Mouse (Mus musculus) liver, embryonic 12.5 days (tissue): ENCODE measurements around the gene Spats2l. TPM values are rescaled to one million over a fixed set of nuclear protein-coding genes. Genes with fewer than 3 reads are reported as not detected.

Source experiments
- ATAC-seq: fragments of 200-750 bp; cut with Nextera tagmentation; 2 replicates; pipeline ENCODE4 v1.8.0; 2017; ENCODE audit warnings: moderate number of reproducible peaks, mild to moderate bottlenecking, moderate library complexity
- H3K27ac ChIP-seq: fragments of 300-500 bp; sonication (generic); 2 replicates; pipeline ENCODE4 v1.5.1; 2016; ENCODE audit warnings: mild to moderate bottlenecking
- H3K27me3 ChIP-seq: fragments of 300-500 bp; sonication (generic); replicated peaks from 2 replicates; pipeline ENCODE4 v1.6.1; 2016; ENCODE audit warnings: mild to moderate bottlenecking, moderate library complexity
- H3K36me3 ChIP-seq: fragments of 300-500 bp; sonication (generic); 2 replicates; pipeline ENCODE4 v1.6.1; 2016; ENCODE audit warnings: mild to moderate bottlenecking, moderate library complexity
- H3K4me1 ChIP-seq: fragments of 300-500 bp; sonication (generic); 2 replicates; pipeline ENCODE4 v1.6.1; 2016
- H3K4me2 ChIP-seq: fragments of 300-500 bp; sonication (generic); 2 replicates; pipeline ENCODE4 v1.6.1; 2016; ENCODE audit warnings: mild to moderate bottlenecking, moderate library complexity
- H3K4me3 ChIP-seq: fragments of 300-500 bp; sonication (generic); 2 replicates; pipeline ENCODE4 v1.5.1; 2016; ENCODE audit warnings: mild to moderate bottlenecking, moderate library complexity
- H3K9ac ChIP-seq: fragments of 300-500 bp; sonication (generic); 2 replicates; pipeline ENCODE4 v1.6.1; 2016; ENCODE audit warnings: mild to moderate bottlenecking, moderate library complexity
- H3K9me3 ChIP-seq: fragments of 300-500 bp; sonication (generic); replicated peaks from 2 replicates; pipeline ENCODE4 v1.6.1; 2016; ENCODE audit warnings: mild to moderate bottlenecking, moderate library complexity
- whole genome bisulfite sequencing: fragments of 180-500 bp; shearing (Covaris S2); methylation state at CpG from one replicate; pipeline ENCODE4 v1.1.7; 2016; ENCODE audit not compliant: insufficient replicate concordance; 5-methylcytosine and 5-hydroxymethylcytosine counted together
- polyA plus RNA-seq: library from polyadenylated mRNA; unstranded; fragments of >200 nt; fragmentation: Nextera tagmentation; extraction: Ambion mirVana; gene quantifications from 2 replicates; pipeline ENCODE4 v1.2.1, GENCODE M21; 2016

Gene Spats2l
- 9.9 and 12.5 TPM in 2 replicates for polyA plus RNA-seq

DNA sequence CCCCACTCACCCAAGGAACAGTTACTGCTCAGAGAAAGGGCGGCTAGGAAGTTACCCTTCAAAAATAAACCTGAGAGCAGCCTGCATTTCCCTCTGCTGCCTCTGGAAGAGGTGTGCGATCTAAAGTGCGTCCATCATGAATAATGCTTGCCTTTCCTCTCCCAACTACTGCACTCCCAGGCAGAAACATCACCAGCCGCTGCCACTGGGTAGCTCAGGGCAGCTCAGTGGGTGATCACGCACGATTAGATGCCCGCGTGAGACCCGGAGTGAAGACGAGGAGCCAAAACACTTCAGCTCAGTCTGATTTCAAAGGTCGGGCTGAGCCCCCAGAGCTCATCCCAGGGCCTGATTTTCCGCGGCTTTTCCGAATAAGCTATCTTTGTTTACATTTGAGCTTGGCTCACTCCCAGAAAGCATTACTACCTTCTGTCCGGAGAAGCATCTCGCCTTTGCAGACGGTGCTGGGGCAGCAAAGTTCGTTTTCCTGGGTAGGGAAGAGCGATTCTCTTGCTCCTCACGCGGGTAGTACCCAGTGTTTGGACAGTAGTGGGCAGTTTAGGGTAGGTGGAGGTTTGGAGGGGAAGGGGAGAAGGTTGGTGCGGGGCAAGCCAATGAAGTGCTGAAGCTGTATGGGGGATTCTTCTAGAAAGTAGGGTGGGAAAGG is at the start of gene Spats2l:
Gene Spats2l, plus strand, starts transcription at position 162 of the 667 bp plus-strand sequence.
- Histone ChIP-seq H3K27me3 (peaks cover 37% of the 10 kb centered on the region), H3K4me2 (peak within 1 kb of the TSS; percentile 71), H3K27ac (peak within 1 kb of the TSS; percentile 75), H3K9ac (peak within 1 kb of the TSS; percentile 69), H3K4me1 (no peaks in the 10 kb centered on the region), H3K36me3 (no peaks in the 10 kb centered on the region), H3K4me3 (peak within 1 kb of the TSS; percentile 61), H3K9me3 (no peaks in the 10 kb centered on the region)
- peak; percentile 44; the same call in 1 of the 2 replicates for ATAC-seq
- under 1% methylated on average over 22 of the region's 22 CpGs for WGBS

DNA sequence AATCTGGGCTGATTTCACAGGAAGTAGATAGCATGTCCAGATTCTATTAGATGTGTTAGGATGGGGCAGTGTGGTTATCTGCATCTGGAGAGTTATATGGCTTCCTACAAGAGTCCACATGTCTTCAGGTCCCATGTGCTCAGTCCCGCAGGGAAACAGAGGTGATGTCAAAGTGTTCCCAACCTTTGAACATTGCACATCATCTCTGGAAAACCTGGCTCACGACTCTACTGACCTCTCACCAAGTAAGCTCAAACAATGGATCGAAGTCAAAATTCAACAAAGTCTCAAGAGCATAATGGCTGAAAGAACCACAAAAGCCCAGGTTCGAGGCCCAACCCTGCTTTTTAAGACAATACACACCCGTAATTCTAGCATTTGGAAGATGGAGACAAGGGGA is 48.7 kb upstream of the Spats2l start:
- Histone ChIP-seq H3K27ac (no peak overlapping the region), H3K4me3 (no peak overlapping the region), H3K4me2 (no peak overlapping the region), H3K27me3 (no peaks in the 10 kb centered on the region), H3K4me1 (no peaks in the 10 kb centered on the region), H3K9me3 (no peaks in the 10 kb centered on the region), H3K36me3 (no peaks in the 10 kb centered on the region), H3K9ac (no peak overlapping the region)
- WGBS = 66% methylated on average over 5 of the region's 5 CpGs
- no peak for ATAC-seq

DNA sequence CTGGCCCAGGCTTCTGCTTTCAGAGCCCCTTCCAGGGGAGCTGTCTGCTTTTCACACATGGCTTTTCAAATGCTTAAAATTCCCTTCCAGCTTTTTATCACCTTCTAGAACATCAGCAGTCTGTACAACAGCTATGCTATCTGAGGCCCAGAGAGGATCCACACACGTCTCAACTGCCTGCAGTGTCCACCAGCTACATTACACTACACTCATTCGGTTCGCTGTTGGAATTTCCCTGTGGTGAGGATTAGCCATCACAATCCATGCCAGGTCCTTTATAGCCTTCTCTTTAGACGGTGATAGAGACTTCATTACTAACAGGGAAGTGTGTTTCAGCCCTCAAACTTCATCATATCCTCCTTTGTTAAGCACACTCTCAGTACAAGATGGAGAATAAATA is 38.1 kb upstream of the Spats2l start:
- no peak overlapping the region for H3K4me3 ChIP-seq
- WGBS = 43% methylated on average over 4 of the region's 4 CpGs
- ATAC-seq = no peak
- H3K4me1 ChIP-seq = no peaks in the 10 kb centered on the region
- no peaks in the 10 kb centered on the region for H3K9me3 ChIP-seq
- no peak overlapping the region for H3K4me2 ChIP-seq
- no peak overlapping the region for H3K9ac ChIP-seq
- H3K27me3 ChIP-seq = no peaks in the 10 kb centered on the region
- H3K27ac ChIP-seq = no peak overlapping the region
- no peaks in the 10 kb centered on the region for H3K36me3 ChIP-seq

DNA sequence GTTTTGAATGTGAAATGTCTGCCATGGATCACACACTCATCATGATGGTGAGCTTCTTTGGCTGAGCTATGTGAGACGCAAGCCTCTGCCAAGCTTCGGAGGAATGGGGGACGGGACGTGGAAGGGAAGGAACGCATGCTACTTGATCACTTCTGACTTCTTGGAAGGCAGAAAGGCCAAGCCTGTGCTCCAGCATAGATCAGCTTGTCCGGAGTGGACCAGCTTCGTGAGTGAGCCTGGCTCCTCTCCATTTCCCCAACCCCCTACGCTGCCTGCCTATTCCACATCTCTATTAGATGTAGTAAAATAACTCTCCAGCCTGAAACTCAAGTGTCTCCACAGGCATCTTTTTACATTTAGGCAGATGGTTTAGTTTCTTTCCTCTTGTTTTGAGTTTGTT is 32.2 kb upstream of the Spats2l start:
- Histone ChIP-seq H3K36me3 (no peaks in the 10 kb centered on the region), H3K4me2 (no peak overlapping the region), H3K27me3 (no peaks in the 10 kb centered on the region), H3K9me3 (no peaks in the 10 kb centered on the region), H3K4me1 (no peaks in the 10 kb centered on the region), H3K27ac (no peak overlapping the region), H3K4me3 (no peak overlapping the region), H3K9ac (no peak overlapping the region)
- ATAC-seq = no peak
- WGBS = 75% methylated on average over 8 of the region's 8 CpGs

DNA sequence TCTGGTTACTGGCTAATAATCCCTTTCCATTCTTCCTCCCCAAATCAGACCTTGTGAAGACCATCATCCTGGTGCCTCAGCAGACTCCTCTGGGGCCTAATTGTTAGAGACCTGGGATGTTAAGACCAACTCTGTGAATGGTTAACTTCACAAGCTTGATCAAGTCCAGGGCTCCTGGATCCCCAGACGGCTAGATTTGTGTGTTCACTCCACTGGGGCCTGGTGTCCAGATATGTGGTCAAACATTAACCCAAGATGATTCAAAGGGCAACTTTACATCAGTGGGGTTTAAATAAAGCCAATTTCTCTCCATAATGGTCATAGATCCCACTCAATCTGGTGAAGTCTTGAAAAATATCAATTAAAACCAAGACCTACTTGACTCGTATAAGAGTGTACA is 31.7 kb upstream of the Spats2l start:
- no peak overlapping the region for H3K27ac ChIP-seq
- H3K9me3 ChIP-seq = no peaks in the 10 kb centered on the region
- H3K36me3 ChIP-seq = no peaks in the 10 kb centered on the region
- no peaks in the 10 kb centered on the region for H3K27me3 ChIP-seq
- H3K9ac ChIP-seq = no peak overlapping the region
- WGBS = 59% methylated on average over 2 of the region's 2 CpGs
- ATAC-seq = 0 out of 2 replicates have a peak, but pooled peaks have one; percentile 49
- no peak overlapping the region for H3K4me3 ChIP-seq
- H3K4me2 ChIP-seq = no peak overlapping the region
- H3K4me1 ChIP-seq = no peaks in the 10 kb centered on the region

DNA sequence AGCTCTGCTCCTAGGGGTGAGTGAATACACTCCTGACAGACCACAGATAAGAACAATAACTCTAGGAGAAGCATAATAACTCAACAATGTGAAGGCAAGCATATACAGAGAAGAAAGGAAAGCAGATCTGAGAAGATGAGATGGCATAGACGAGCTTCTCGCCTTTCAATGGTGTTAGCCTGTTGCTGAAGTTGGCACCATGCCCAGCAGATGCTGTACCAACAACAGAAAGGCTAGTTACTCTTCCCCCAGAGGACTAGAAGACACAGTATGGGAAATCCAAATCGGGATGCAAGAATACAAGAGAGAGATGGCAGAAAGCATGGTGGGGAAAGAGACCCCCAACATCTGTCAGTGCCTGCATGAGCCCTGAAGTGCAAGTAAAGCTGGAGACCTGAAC is 22.2 kb upstream of the Spats2l start:
- Histone ChIP-seq H3K4me2 (no peak overlapping the region), H3K4me3 (no peak overlapping the region), H3K4me1 (no peaks in the 10 kb centered on the region), H3K9ac (no peak overlapping the region), H3K27ac (no peak overlapping the region), H3K36me3 (no peaks in the 10 kb centered on the region), H3K9me3 (no peaks in the 10 kb centered on the region), H3K27me3 (no peaks in the 10 kb centered on the region)
- 55% methylated on average over 3 of the region's 3 CpGs for WGBS
- no peak for ATAC-seq

DNA sequence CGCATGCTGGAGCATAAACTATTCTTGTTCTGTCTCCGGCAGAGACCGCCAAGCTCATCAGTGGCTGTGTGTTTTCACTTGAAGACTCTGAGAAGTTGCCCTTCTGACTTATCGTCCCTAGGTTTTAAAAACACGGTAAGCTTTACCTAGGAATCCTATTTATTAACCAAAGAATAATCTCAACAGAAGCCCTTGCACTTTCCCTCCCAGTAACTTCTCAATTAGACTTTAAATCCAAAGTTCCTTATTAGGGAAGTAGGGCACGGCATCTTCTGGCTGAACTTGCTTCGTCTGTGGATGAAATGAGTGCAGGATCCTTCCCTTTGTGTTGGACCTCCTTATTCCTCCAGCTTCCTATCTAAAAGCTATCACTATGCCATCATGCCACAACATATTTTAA is 7.6 kb upstream of the Spats2l start:
- Histone ChIP-seq H3K36me3 (no peaks in the 10 kb centered on the region), H3K27me3 (no peaks in the 10 kb centered on the region), H3K4me2 (no peak overlapping the region), H3K27ac (no peak overlapping the region), H3K4me3 (no peak overlapping the region), H3K9me3 (no peaks in the 10 kb centered on the region), H3K4me1 (no peaks in the 10 kb centered on the region), H3K9ac (no peak overlapping the region)
- ATAC-seq = no peak
- 79% methylated on average over 7 of the region's 7 CpGs for WGBS

DNA sequence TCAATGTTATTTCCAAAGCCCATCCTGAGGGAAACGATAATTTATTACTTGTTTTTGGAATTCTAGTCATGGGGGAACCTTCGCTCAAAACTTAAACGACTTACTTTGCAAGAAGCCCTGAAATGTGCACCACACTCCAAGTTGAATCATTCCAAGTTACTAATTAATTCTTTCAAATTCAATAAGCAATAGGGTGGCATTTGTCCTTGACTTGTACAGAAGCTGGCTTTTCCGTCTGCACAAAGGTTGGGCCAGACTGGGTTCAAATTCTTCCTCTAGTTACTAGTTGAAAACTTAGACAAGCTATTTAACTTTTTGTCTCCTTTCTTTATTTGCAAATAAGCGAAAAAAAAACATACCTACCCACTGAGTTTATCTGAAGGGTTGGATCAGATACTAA is 636 bp upstream of the Spats2l start:
- WGBS = 61% methylated on average over 5 of the region's 5 CpGs
- Histone ChIP-seq H3K27me3 (peaks cover 37% of the 10 kb centered on the region), H3K4me2 (no peak overlapping the region), H3K9me3 (no peaks in the 10 kb centered on the region), H3K9ac (no peak overlapping the region), H3K36me3 (no peaks in the 10 kb centered on the region), H3K4me1 (no peaks in the 10 kb centered on the region), H3K27ac (no peak overlapping the region), H3K4me3 (no peak overlapping the region)
- no peak for ATAC-seq

DNA sequence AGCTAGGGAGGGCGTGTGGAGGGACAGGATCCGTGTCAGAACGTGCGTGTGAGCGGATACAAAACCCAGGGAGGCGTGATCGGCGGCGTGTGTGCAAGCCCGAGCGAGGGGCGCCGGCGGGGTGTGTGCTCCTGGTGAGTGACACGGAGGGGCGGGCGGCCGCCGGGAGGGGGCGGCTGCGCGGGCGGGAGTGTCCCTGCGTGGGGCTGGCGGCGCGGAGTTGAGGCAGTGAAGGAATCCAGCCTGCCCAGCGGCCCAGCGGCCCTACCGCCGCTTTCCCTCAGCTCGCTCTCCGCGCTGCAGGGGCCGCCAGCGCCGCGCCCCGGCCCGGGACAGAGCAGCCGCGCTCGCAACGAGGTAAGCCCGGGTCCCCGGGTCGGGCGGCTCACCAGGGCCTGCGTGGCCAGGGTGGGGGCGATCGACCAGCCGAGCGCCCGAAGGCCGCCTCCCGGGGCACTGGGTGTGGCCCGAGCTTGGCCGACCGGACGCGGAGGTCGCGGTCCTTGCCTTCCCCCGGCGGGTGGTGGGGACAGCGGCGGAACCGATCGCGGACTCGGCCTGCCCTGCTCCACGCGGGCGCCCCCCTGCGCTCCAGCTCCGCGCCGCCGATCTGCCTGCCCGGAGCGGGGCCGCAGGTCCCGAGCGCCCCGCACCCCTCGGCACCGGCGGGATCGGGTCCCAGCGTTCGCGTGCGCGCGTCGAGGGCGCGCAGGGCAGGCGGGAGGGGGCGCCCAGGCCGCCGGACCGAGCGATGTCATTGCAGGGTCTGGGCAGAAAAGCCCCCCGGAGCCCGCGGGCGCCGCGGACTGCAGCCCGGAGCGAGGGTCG is 920 bp downstream of the Spats2l start:
- Histone ChIP-seq H3K4me1 (no peaks in the 10 kb centered on the region), H3K4me3 (peak overlapping the region; percentile 61), H3K9me3 (no peaks in the 10 kb centered on the region), H3K9ac (peak overlapping the region; percentile 69), H3K4me2 (peak overlapping the region; percentile 71), H3K27me3 (peaks cover 37% of the 10 kb centered on the region), H3K36me3 (no peaks in the 10 kb centered on the region), H3K27ac (peak overlapping the region; percentile 75)
- ATAC-seq = peak; percentile 69
- WGBS = under 1% methylated on average over 88 of the region's 113 CpGs

DNA sequence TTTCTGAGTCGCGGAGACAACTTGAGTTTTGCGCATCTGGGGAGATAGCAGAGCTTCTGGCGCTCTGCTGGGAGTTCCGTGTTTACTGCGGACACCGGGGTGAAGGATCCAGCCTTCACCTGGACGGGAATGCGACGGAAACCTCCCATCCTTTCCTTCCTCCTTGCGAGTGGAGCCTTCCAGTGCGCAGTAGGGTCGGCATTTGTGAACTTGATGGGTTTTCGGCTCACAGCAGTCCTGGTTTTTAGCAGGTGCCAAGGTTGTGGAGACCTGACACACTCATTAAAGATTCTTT is 1.5 kb downstream of the Spats2l start:
- Histone ChIP-seq H3K9ac (peak overlapping the region; percentile 69), H3K4me1 (no peaks in the 10 kb centered on the region), H3K36me3 (no peaks in the 10 kb centered on the region), H3K27ac (peak overlapping the region; percentile 75), H3K4me3 (peak overlapping the region; percentile 61), H3K9me3 (no peaks in the 10 kb centered on the region), H3K27me3 (peaks cover 37% of the 10 kb centered on the region), H3K4me2 (peak overlapping the region; percentile 71)
- under 1% methylated on average over 14 of the region's 14 CpGs for WGBS
- ATAC-seq = no peak

DNA sequence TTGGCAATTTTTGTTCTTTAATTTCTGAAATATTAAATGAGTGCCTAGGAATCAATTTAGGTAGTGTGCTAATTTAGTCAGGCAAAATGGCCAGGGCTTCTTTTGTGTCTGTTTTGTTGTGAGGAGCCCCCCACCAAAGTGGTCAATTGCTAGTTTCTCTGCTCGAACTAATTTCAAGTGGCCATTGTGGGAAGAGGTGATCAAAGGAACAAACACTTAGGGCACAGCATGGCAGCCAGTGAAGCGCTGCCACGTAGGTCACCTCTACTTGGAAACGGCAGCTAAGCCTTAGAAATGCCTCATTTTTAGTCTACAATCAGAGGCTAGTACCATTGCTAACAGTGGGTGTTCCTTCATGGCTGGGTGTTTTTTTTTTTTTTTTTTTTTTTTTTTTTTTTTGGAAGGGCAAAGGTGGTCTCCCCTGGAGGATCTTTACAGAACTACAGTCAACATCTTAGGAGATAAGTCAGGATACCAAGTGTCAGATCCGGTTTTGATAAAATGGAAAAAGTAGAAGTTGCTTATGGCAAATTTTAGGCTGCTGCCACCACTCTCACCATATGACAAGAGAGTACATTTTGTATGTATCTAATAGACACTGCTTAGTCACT is 2.8 kb downstream of the Spats2l start:
- Histone ChIP-seq H3K9me3 (no peaks in the 10 kb centered on the region), H3K27ac (no peak overlapping the region), H3K4me3 (no peak overlapping the region), H3K9ac (no peak overlapping the region), H3K27me3 (peaks cover 37% of the 10 kb centered on the region), H3K4me2 (no peak overlapping the region), H3K4me1 (no peaks in the 10 kb centered on the region), H3K36me3 (no peaks in the 10 kb centered on the region)
- 55% methylated on average over 5 of the region's 5 CpGs for WGBS
- no peak for ATAC-seq

DNA sequence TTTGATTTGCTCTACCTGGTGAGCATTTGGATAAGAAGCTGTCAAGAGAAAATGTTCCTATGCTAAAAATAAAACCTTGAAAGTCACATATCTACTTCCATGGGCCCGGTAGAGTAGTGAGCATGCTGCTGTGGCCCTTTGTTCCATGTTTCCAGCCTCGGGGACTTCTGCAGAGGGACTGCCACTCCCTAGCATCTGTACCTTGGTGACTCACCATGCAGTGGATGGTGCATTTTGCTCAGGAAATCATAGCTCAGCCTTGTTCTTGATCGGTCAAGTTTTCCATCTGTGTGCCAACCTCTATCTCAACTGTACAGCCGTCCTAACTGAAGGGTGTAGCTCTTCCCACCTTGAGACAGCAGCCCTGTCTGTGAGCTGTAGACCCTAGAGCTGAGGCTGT is 10.3 kb downstream of the Spats2l start:
- Histone ChIP-seq H3K27ac (no peak overlapping the region), H3K4me3 (no peak overlapping the region), H3K4me1 (no peaks in the 10 kb centered on the region), H3K36me3 (no peaks in the 10 kb centered on the region), H3K9ac (no peak overlapping the region), H3K9me3 (no peaks in the 10 kb centered on the region), H3K4me2 (no peak overlapping the region), H3K27me3 (no peaks in the 10 kb centered on the region)
- no peak for ATAC-seq
- 48% methylated on average over 4 of the region's 4 CpGs for WGBS
